Mouse (Mus musculus): Measurements from ENCODE around the gene Rbm4b.

The Rbm4b gene

GRCm38 (mm10) chr19:4756193-4756911 is at the start of gene Rbm4b:
Gene Rbm4b, plus strand, starts transcription at chr19:4756497.
- peak; percentile 99 for DNase-seq (ENCODE audit: inconsistent ontology term)

GRCm38 (mm10) chr19:4708765-4709164 is 47.5 kb upstream of the Rbm4b start:
- DNase-seq (ENCODE audit: inconsistent ontology term): no peak

- no peak for DNase-seq (ENCODE audit: inconsistent ontology term)
These were observed 45.1 kb upstream of the Rbm4b start, which contains the start of gene Sptbn2 for GRCm38 (mm10) chr19:4711098-4711600. Gene Sptbn2, plus strand, starts transcription at chr19:4711167.

DNA sequence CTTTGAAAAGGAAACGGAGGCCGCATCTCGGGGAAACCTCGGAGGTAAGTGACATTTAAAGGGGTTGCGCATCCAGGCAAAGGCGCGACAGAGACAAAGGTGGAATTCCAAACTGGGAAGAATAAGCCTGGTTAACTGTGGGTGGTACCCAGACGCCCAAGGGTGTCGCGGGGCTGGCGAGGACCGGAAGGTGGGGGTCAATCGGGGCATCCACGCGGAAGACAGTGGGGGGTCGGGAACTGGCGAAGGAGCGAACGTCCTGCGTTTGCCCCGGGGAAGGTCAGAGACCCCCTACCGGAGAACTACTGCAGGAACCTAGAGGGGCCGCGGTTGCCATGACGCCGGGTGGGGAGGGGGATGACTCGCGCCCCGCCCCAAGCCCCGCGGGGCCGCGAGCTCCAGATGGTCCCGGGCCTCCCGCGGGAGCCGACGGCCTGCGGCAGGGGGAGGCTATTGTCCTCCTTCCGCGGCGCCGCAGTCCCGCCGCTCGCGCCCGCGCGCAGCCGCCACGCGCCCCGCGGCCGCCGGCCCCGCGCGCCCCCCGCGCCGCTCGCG is 44.6 kb upstream of the Rbm4b start:
- DNase-seq (ENCODE audit: inconsistent ontology term): no peak

DNA sequence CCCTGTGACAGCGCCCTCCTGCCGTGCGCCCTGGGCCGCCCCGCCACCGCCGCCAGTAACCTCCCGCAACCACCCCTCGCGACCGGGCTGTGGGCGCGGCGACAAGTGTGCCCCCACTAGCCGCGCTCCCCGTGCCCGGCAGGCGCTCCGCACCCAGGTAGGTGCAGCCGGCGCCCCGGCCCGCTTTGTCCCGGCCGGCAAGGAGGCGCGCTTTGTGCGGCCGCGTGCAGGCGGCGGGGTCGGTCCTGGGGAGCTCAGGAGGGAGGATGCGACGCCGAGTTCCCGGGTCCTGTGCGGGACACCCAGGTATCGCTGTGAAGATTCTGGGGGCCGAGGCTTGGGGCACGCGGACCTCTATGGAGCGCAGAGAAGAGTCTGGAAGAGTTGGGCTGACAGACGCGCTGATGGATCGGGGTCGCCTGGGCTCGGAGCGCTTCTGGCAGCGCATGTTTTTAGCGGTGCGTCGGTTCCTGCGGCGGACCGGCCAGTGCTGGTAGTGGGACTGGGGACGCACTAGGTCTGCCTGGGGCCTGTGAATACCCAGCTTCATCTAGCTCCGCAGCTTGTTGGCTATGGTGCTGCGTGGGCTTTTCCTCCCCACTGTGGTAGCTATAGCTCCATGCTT is 44.0 kb upstream of the Rbm4b start:
- DNase-seq (ENCODE audit: inconsistent ontology term): peak; percentile 36

DNA sequence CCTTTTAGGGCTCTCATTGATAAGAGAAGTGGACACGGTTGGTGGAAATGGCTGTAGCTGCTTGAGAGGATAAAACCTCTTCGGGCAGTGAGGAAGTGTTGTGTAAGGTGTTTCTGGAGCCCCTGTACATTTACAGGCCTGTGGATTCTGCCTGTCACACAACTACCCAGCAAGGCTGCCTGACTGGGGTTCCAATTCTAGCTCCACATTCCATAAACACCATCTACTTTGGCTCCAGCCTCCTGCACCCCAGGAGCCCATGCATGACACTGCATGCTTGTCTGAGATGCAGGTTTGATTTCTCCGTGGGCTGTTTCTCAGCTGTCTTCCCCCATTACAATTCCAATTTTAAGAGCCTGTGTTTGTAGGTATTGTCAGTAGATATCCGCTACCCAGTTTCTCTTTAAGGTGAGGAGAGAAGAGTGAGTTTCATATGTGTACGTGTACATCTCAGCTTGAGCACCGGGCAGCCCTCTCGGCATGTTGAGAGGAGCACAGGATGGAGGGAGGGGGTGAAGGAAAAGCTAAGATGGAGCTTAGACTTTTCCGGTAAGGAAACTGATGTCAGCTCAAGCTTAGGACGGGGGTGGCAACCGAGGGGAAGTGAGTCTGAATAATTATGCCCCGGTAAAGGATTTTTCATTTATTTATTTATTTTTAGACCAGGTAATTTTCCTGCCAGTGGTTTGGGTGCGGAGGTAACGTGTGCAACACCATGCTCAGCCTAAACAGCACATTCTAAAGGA is 43.3 kb upstream of the Rbm4b start:
- no peak for DNase-seq (ENCODE audit: inconsistent ontology term)

GRCm38 (mm10) chr19:4713886-4714285 is 42.4 kb upstream of the Rbm4b start:
- no peak for DNase-seq (ENCODE audit: inconsistent ontology term)

DNA sequence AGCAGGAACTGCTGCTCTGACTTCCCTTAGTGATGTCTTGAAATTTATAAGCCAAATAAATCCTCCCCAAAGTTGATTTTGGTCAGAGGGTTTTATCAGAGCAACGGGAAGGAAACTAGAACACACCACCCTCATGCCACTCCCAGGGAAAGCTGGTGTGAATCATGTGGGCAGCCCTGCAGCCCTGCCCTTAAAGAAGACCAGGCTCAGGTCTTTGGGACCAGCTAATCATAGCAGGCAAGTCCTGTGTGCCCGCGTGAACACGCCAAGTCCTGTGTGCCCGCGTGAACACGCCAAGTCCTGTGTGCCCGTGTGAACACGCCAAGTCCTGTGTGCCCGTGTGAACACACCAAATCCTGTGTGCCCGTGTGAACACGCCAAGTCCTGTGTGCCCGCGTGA is 39.5 kb upstream of the Rbm4b start:
- no peak for DNase-seq (ENCODE audit: inconsistent ontology term)

GRCm38 (mm10) chr19:4717281-4717680 is 39.0 kb upstream of the Rbm4b start:
- no peak for DNase-seq (ENCODE audit: inconsistent ontology term)

DNA sequence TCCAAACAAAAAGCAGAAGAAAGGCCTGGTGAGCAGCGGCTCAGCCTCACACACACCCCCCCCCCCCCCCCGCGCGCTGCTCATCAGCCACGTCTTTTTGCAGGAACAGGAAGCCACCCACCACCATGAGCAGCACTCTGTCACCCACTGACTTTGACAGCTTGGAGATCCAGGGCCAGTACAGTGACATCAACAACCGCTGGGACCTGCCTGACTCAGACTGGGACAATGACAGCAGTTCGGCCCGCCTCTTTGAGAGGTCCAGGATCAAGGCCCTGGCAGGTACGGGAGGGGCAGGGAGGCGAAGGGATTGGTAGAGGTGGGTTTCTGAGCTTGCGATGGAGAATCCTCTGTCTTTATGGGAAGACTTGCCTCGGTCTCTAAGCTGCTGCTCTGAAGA is 37.6 kb upstream of the Rbm4b start:
- DNase-seq (ENCODE audit: inconsistent ontology term): no peak

GRCm38 (mm10) chr19:4719351-4719764 is 36.9 kb upstream of the Rbm4b start:
- DNase-seq (ENCODE audit: inconsistent ontology term): peak; percentile 77

- DNase-seq (ENCODE audit: inconsistent ontology term): no peak
These were observed 36.2 kb upstream of the Rbm4b start for GRCm38 (mm10) chr19:4720112-4720511.

DNA sequence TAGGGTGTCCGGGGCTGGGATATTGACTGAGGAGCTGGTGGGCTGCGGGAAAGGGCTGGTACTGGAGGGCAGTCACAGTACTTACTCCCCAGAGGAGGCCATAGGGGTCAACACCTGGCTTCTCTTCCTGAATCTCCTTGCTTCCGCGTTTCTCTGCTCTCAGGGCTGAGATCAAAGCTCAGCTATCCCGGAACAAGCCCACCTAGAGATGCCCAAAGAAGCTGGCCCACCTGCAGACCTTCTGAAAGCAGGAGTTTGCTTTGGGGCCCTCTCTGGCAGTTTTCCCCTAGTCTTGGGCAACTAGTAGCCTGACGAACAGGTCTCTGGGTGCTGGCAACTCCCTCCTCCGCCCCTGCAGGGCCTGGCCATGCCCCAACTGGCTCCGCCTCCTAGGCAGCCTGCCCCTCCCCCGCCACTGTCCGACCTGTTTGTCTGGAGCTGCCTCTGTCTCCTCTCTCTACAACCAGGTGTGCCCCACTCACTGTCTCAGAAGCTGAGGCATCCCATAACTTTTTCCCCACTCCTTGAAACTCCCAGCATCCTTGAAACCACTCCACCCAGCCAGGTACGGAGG is 35.5 kb upstream of the Rbm4b start:
- no peak for DNase-seq (ENCODE audit: inconsistent ontology term)

DNA sequence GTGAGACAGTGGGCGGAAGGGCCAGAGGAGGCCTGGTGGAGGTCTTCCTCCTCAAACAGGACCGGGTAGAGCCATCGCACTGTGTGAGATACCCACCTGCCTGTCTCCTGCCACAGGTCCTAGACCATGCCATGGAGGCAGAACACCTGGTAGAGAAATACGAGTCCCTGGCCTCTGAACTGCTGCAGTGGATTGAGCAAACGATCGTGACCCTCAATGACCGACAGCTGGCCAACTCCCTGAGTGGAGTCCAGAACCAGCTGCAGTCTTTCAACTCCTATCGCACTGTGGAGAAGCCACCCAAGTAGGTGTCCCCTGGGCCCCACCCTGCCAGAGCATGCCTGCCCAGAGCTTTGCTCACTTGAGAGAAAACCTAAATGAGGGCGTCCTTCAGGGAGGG is 27.1 kb upstream of the Rbm4b start:
- no peak for DNase-seq (ENCODE audit: inconsistent ontology term)

DNA sequence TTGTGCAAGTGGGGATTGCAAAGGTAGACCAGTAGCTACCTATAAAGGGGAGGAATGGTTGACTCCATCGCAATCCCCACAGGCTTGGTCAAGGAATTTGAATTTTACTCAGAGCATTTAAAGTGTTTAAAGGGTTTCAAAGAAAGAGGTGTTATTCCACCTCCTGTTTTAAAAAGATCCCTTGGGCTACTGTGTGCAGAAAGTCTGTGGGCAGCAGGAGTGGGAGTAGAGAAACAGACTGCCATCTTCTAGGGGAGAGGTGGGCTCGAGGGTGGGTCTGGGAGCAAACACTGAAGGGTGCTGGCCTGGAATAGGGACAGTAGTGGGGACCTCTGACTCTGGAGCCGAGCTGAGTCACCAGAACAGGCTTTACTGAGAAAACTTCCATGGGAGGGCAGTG is 23.2 kb upstream of the Rbm4b start:
- DNase-seq (ENCODE audit: inconsistent ontology term): no peak

DNA sequence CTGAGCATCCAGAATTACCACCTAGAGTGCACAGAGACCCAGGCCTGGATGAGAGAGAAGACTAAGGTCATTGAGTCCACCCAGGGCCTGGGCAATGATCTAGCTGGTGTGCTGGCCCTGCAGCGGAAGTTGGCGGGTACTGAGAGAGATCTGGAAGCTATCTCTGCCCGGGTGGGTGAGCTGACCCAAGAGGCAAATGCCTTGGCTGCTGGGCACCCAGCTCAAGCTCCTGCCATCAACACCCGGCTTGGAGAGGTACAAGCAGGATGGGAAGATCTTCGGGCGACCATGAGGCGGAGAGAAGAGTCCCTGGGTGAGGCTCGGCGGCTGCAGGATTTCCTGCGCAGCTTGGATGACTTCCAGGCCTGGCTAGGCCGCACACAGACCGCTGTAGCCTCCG is 18.4 kb upstream of the Rbm4b start:
- no peak for DNase-seq (ENCODE audit: inconsistent ontology term)

- DNase-seq (ENCODE audit: inconsistent ontology term): no peak
These were observed 17.2 kb upstream of the Rbm4b start for GRCm38 (mm10) chr19:4739053-4739452.

DNA sequence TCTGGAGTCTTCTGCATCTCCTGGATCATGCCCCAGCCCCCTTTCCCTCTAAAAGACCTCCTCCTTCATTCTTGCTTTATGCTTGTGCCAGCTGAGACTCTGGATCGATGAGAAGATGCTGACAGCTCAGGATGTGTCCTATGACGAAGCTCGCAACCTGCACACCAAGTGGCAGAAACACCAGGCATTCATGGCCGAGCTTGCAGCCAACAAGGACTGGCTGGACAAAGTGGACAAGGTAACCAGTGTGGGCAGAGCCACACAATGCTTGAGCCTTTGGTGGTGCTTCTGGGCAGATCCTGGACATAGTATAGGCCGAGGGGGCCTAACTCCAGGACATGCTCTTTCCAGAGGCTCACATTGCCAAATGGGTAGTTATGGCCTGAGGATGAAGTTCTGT is 16.5 kb upstream of the Rbm4b start:
- DNase-seq (ENCODE audit: inconsistent ontology term): no peak

DNA sequence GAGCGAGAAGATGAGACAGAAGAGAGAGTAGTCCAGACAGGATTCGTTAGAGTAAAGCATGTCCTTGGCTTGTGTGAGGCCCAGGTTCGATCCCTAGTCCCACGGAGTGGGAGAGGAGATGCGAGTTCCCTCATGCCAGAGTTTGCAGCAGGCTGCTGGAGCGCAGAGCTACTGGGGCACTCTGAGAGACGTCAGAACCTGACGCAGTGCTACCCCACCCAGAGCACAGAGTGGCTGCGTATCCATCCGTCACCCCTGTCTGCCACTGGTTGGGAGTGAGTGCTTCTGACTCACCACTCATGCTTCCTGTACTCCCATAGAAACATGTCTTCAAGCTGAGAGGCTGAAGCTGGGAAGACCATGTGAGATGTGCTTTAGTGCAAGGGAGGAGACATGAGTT is 14.8 kb upstream of the Rbm4b start:
- no peak for DNase-seq (ENCODE audit: inconsistent ontology term)

DNA sequence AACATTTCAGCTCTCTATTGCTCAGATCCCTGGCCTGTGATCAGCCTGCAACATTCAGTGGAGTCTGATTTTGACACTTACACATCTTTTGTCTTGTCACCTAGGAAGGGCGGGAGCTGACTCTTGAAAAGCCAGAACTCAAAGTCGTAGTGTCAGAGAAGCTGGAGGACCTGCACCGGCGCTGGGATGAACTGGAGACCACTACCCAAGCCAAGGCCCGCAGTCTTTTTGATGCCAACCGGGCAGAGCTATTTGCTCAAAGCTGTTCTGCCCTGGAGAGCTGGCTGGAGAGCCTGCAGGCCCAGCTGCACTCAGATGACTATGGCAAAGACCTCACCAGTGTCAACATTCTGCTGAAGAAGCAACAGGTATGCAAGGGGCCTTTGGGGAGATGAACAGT is 14.1 kb upstream of the Rbm4b start:
- no peak for DNase-seq (ENCODE audit: inconsistent ontology term)

DNA sequence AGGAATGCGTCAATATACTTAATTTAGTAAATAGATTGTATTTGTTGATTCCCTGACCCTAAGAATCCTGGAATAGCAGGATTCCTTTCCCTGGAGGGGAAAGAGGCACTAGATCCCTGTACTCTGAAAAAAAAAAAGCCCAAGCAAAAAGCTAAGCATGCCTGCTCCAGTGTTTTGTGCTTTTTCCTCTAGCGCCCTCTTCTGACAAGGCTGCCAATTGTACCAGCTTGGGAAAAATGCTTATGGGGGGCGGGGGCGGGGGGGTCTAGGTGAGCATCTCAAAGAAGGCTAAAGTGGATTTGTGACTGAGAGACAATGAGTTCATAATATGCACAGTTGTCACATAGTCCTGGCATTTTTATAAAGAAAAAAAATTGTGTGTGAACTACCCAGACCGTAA is 12.8 kb upstream of the Rbm4b start:
- DNase-seq (ENCODE audit: inconsistent ontology term): peak; percentile 33

DNA sequence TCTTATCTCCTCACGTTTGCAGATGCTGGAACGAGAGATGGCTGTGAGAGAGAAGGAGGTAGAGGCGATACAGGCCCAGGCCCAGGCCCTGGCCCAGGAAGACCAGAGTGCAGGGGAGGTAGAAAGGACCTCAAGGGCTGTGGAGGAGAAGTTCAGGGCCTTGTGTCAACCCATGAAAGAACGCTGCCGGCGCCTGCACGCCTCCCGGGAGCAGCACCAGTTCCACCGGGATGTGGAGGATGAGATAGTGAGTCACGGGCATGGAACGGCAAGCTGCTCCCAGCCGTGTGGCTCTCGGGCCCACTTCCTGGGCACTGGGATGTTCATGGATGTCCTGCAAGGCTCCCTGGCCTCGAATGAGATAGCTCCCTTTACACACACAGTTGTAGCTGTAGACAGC is 12.3 kb upstream of the Rbm4b start:
- DNase-seq (ENCODE audit: inconsistent ontology term): no peak
